Mouse (Mus musculus) Patski (cell line): ENCODE results near the gene Zfp14. TPM values are rescaled to one million over a fixed set of nuclear protein-coding genes. Genes with fewer than 3 reads are reported as not detected.

Experiments
- ATAC-seq: fragments of 100-300 bp; one replicate; pipeline ENCODE4 v1.8.0; 2021
- CTCF ChIA-PET: fragments of 350-600 bp; sonication (Branson Sonifier 250); formaldehyde crosslinking; loops from one replicate; lab custom pipeline; 2022; ENCODE audit warnings: inconsistent platforms; lab: Charles Lee
- POLR2A ChIA-PET: fragments of 350-600 bp; sonication (Branson Sonifier 250); formaldehyde crosslinking; loops from one replicate; lab custom pipeline; 2022; ENCODE audit warnings: antibody characterized with exemption, inconsistent platforms; lab: Charles Lee
- DNase-seq: peaks from one replicate; pipeline ENCODE4 v3.0.0-alpha.2; 2011; ENCODE audit warnings: low read depth, low spot score
- H3K27me3 ChIP-seq: fragments of 371-371 bp; one replicate; pipeline ENCODE4 v1.5.1; 2021
- CTCF ChIP-seq: fragments of 100-300 bp; IDR thresholded peaks from one replicate; pipeline ENCODE4 v1.5.1; 2021
- in situ Hi-C: fragments of 300-500 bp; cut with MboI; formaldehyde crosslinking; loops from 3 replicates; pipeline ENCODE4 v1.11.1; 2018; ENCODE audit warnings: low pct_unique_long_range_greater_than_20kb, mixed read lengths
- polyA plus RNA-seq: library from polyadenylated mRNA; unstranded; gene quantifications from one replicate; pipeline ENCODE4 v1.2.3, GENCODE M21; 2021

Zfp14 gene
- polyA plus RNA-seq: 3.4 TPM

- ChIA-PET CTCF (no interaction called here), POLR2A (no interaction called here)
- TF ChIP-seq CTCF: no peak
- DNase-seq (peak; percentile 25), ATAC-seq (peak; percentile 87)
- no peaks in the 10 kb centered on the region for H3K27me3 ChIP-seq
- in situ Hi-C loops: no loop called here
Observed at GRCm38 (mm10) chr7:30050882-30051548, at the start of gene Zfp14. TSS of gene Zfp14 (minus strand) at chr7:30051380.

- H3K27me3 ChIP-seq: no peaks in the 10 kb centered on the region
- TF ChIP-seq CTCF: no peak
- ATAC-seq (no peak), DNase-seq (no peak)
- in situ Hi-C loops: no loop called here
- ChIA-PET POLR2A (no interaction called here), CTCF (interaction anchor here (0.8 kb wide), 1 partner anchor 28 kb away, joined by 3 read pairs; no protein-coding TSS in a partner anchor)
Observed at GRCm38 (mm10) chr7:30099297-30099696, 48.1 kb upstream of the Zfp14 start.

- CTCF ChIA-PET: interaction anchor here (1.0 kb wide), 1 partner anchor 115 kb away, joined by 4 read pairs; no protein-coding TSS in a partner anchor
- POLR2A ChIA-PET: interaction anchor here (0.6 to 1.6 kb wide), 7 partner anchors 13 to 223 kb away, joined by 3 to 7 read pairs (median 4); no protein-coding TSS in a partner anchor
- H3K27me3 ChIP-seq: no peaks in the 10 kb centered on the region
- no peak for TF ChIP-seq CTCF
- ATAC-seq (no peak), DNase-seq (no peak)
- in situ Hi-C loops: no loop called here
Observed at GRCm38 (mm10) chr7:30095551-30096125, 44.5 kb upstream of the Zfp14 start.

GRCm38 (mm10) chr7:30094646-30095429, 43.7 kb upstream of the Zfp14 start, which contains the start of gene Zfp260:
TSS of gene Zfp260 (plus strand) at chr7:30094777.
- peak; percentile 23 for TF ChIP-seq CTCF
- ATAC-seq (peak; percentile 63), DNase-seq (peak; percentile 90)
- CTCF ChIA-PET: interaction anchor here (0.9 to 2.1 kb wide), 4 partner anchors 9 to 114 kb away, joined by 3 to 5 read pairs (median 4); no protein-coding TSS in a partner anchor
- POLR2A ChIA-PET: interaction anchor here (0.7 to 1.6 kb wide), 4 partner anchors 27 to 74 kb away, joined by 3 to 4 read pairs (median 3); no protein-coding TSS in a partner anchor
- in situ Hi-C loops: no loop called here
- no peaks in the 10 kb centered on the region for H3K27me3 ChIP-seq

- in situ Hi-C loops: no loop called here
- ATAC-seq (no peak), DNase-seq (no peak)
- no peaks in the 10 kb centered on the region for H3K27me3 ChIP-seq
- ChIA-PET POLR2A (no interaction called here), CTCF (interaction anchor here (0.9 to 2.1 kb wide), 4 partner anchors 9 to 111 kb away, joined by 3 to 5 read pairs (median 4); no protein-coding TSS in a partner anchor)
- TF ChIP-seq CTCF: no peak
Observed at GRCm38 (mm10) chr7:30093918-30094415, 42.8 kb upstream of the Zfp14 start.

GRCm38 (mm10) chr7:30092666-30093065, 41.5 kb upstream of the Zfp14 start:
- no peaks in the 10 kb centered on the region for H3K27me3 ChIP-seq
- TF ChIP-seq CTCF: no peak
- POLR2A ChIA-PET: no interaction called here
- CTCF ChIA-PET: interaction anchor here (0.8 to 1.7 kb wide), 2 partner anchors 21 to 80 kb away, joined by 3 to 5 read pairs; no protein-coding TSS in a partner anchor
- DNase-seq: no peak
- no peak for ATAC-seq
- in situ Hi-C loops: no loop called here

- ChIA-PET CTCF (interaction anchor here (2.0 kb wide), 1 partner anchor 78 kb away, joined by 6 read pairs; no protein-coding TSS in a partner anchor), POLR2A (interaction anchor here (0.9 kb wide), 1 partner anchor 31 kb away, joined by 3 read pairs; the partner anchor contains the start of gene Zfp382)
- TF ChIP-seq CTCF: peak; percentile 68
- DNase-seq (no peak), ATAC-seq (no peak)
- no peaks in the 10 kb centered on the region for H3K27me3 ChIP-seq
- in situ Hi-C loops: no loop called here
Observed at GRCm38 (mm10) chr7:30090970-30091585, 39.9 kb upstream of the Zfp14 start.

- H3K27me3 ChIP-seq: no peaks in the 10 kb centered on the region
- peak; percentile 79 for DNase-seq
- TF ChIP-seq CTCF: no peak
- in situ Hi-C loops: no loop called here
- CTCF ChIA-PET: interaction anchor here (2.0 kb wide), 1 partner anchor 78 kb away, joined by 6 read pairs; no protein-coding TSS in a partner anchor
- POLR2A ChIA-PET: no interaction called here
- ATAC-seq: peak; percentile 85
Observed at GRCm38 (mm10) chr7:30090092-30090969, 39.2 kb upstream of the Zfp14 start, which contains the start of the genes Gm26920 and Zfp566. TSS of gene Gm26920 (minus strand) at chr7:30090410. TSS of gene Zfp566 (minus strand) at chr7:30090527.
